ENCODE assay signal across 10 mouse cellular contexts in the genomic region with DNA sequence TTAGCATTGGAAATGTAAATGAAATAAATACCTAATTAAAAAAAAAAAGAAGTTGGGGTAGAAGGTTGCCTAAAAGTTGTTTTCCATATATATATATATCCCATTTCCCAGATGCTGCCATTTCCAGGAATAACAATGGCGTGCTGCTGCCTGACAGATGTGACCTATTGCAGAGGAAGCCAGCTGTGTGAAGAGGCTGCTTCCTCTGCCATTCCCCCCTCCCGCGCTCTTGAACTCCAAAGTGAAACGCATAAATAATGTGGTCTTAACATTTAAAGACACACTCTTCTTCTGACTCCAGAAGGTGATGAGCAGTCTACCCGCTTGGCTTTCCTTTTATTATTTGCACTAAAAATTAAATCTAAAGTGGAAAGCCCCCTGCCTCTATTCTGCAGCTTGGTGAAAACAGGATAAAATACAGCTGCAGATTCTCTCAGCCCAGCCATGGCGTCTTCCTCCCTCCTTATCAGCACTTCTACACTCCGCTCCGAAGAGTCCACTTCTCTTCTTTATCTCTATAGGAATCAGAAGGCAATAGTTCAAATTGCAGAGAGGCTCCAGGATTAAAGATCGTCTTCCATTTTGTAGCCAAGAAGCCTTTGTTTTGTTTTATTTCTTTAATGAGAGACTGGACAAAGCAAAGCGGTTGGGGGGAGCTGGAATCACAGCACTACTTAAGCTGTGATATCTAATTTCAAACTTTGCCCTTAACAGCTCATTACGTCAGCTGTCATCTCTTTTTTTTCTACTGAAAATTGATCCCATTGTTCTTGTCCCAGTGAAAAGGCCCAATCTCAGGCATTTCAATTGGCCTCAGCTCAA.
A peak's percentile ranks its signal among the peaks of the same experiment; 100 is the strongest.
DNase-seq lines count a peak whose midpoint lies in the region; ATAC-seq lines count a peak whose summit lies in the region.
"Had no signal": no experiment of that assay in that cellular context is flagged by ENCODE, and none has a peak within 500 bp of the region (broad histone marks: within the 10 kb centered on the region; RNA-seq: fewer than 3 reads in every experiment).

No protein-coding gene starts in this region.

- intact Hi-C loops in heart, postnatal 10 days (cut with DNase I), result loop anchor here (5.0 to 10.0 kb wide), 2 partner anchors 209 to 266 kb away; no protein-coding TSS in a partner anchor

- H3K4me1 ChIP-seq in embryonic facial prominence, embryonic 12.5 days, result peaks cover 13% of the 10 kb centered on the region; the same call in 1 of the 2 replicates
- peaks cover 7% of the 10 kb centered on the region for H3K4me1 ChIP-seq in neural tube, embryonic 12.5 days

- H3K9me3 ChIP-seq in embryonic facial prominence, embryonic 12.5 days, result no peaks in the 10 kb centered on the region
- no peaks in the 10 kb centered on the region for H3K9me3 ChIP-seq in neural tube, embryonic 12.5 days
- H3K9me3 ChIP-seq: limb, embryonic 12.5 days had no signal

- no peak overlapping the region for H3K4me2 ChIP-seq in embryonic facial prominence, embryonic 12.5 days (replicated peaks)
- peak overlapping the region; percentile 20; the same call in 1 of the 2 replicates for H3K4me2 ChIP-seq in neural tube, embryonic 12.5 days (replicated peaks)
- H3K4me2 ChIP-seq: limb, embryonic 12.5 days had no signal

- H3K27ac ChIP-seq in embryonic facial prominence, embryonic 12.5 days, result peak overlapping the region; percentile 0; the same call in 1 of the 2 replicates
- no peak overlapping the region for H3K27ac ChIP-seq in neural tube, embryonic 12.5 days
- H3K27ac ChIP-seq: limb, embryonic 12.5 days had no signal

- 0 out of 2 replicates have a peak, but pooled peaks have one; percentile 49 for ATAC-seq in embryonic facial prominence, embryonic 12.5 days (ENCODE audit: insufficient number of reproducible peaks, insufficient read depth, low FRiP score, low TSS enrichment)
- ATAC-seq in neural tube, embryonic 12.5 days (ENCODE audit: low FRiP score, low read depth), result 0 out of 2 replicates have a peak, but pooled peaks have one; percentile 25

- no peaks in the 10 kb centered on the region for H3K27me3 ChIP-seq in embryonic facial prominence, embryonic 12.5 days
- no peaks in the 10 kb centered on the region for H3K27me3 ChIP-seq in neural tube, embryonic 12.5 days (replicated peaks)
- H3K27me3 ChIP-seq: limb, embryonic 12.5 days had no signal

- H3K4me3 ChIP-seq in embryonic facial prominence, embryonic 12.5 days, result no peak overlapping the region
- H3K4me3 ChIP-seq in neural tube, embryonic 12.5 days, result no peak overlapping the region
- H3K4me3 ChIP-seq: limb, embryonic 12.5 days had no signal

- no peak overlapping the region for H3K9ac ChIP-seq in embryonic facial prominence, embryonic 12.5 days
- no peak overlapping the region; the same call in 1 of the 2 replicates for H3K9ac ChIP-seq in neural tube, embryonic 12.5 days
- H3K9ac ChIP-seq: limb, embryonic 12.5 days had no signal

- peak; percentile 8 for DNase-seq in kidney, postnatal 14 days
- no peak for DNase-seq in kidney, postnatal 25 days
- peak; percentile 16 to 28 for DNase-seq in heart, postnatal 10 days
- no peak for DNase-seq in urinary bladder, postnatal 14 days (ENCODE audit: low spot score)
- no peak for DNase-seq in left cerebral cortex, adult 8-10 months (ENCODE audit: low spot score in 2 of 2)
- no peak for DNase-seq in thymus, postnatal 25 days
- DNase-seq: thymus, postnatal 4 days had no signal

- H3K36me3 ChIP-seq in embryonic facial prominence, embryonic 12.5 days, result no peaks in the 10 kb centered on the region
- no peaks in the 10 kb centered on the region for H3K36me3 ChIP-seq in neural tube, embryonic 12.5 days
- H3K36me3 ChIP-seq: limb, embryonic 12.5 days had no signal

- 35% methylated on average over 11 of the region's 11 CpGs for WGBS in embryonic facial prominence, embryonic 12.5 days
- 29% methylated on average over 11 of the region's 11 CpGs for WGBS in neural tube, embryonic 12.5 days

Comparison
In these comparisons a context has a peak if more than half of its experiments do, and no peak if none do; other contexts are left out.
1. DNase-seq: peak in kidney, postnatal 14 days (single experiment) and heart, postnatal 10 days (2 of 2); none in kidney, postnatal 25 days (0 of 2), urinary bladder, postnatal 14 days (single experiment), left cerebral cortex, adult 8-10 months (0 of 2) and thymus, postnatal 25 days (single experiment).